Mouse (Mus musculus) CH12.LX (cell line): ENCODE data around the gene Psmd5. TPM values are rescaled to one million over a fixed set of nuclear protein-coding genes. Genes with fewer than 3 reads are reported as not detected.
A peak's percentile ranks its signal among the peaks of the same experiment; 100 is the strongest.
"Not testable (repeated sequence)": the region's sequence is repeated elsewhere in the genome, so short reads cannot be mapped to it uniquely, and the experiment has no call there.

Experiments used
- DNase-seq: peaks from one replicate; pipeline ENCODE4 v3.0.0-alpha.2; 2013; ENCODE audit errors: extremely low read depth
- H3K27ac ChIP-seq: 2 replicates; pipeline ENCODE4 v1.5.1; 2012; ENCODE audit warnings: low read depth, mild to moderate bottlenecking, control low read depth, moderate library complexity; ENCODE audit not compliant: insufficient read depth
- H3K27me3 ChIP-seq: replicated peaks from 2 replicates; pipeline ENCODE3; 2012; ENCODE audit warnings: inconsistent platforms
- H3K36me3 ChIP-seq, 2 experiments: replicated peaks in 1 of 2; 2 replicates each; pipeline versions ENCODE3 to v1.6.1; 2012; ENCODE audit warnings: inconsistent platforms in 1 of 2, low read length in 1 of 2, mild to moderate bottlenecking in 1 of 2, mixed read lengths in 1 of 2, moderate library complexity in 1 of 2; ENCODE audit not compliant: control insufficient read depth in 1 of 2, insufficient read depth in 1 of 2
- H3K4me1 ChIP-seq, 2 experiments: 2 replicates each; pipeline ENCODE4 v1.6.1; 2012; ENCODE audit warnings: inconsistent platforms in 1 of 2, moderate library complexity in 1 of 2; ENCODE audit not compliant: insufficient read depth in 2 of 2, control insufficient read depth in 1 of 2
- H3K4me2 ChIP-seq: 2 replicates; pipeline ENCODE4 v1.6.1; 2012; ENCODE audit warnings: low read depth, mild to moderate bottlenecking, control low read depth; ENCODE audit not compliant: poor library complexity, insufficient read depth, severe bottlenecking
- H3K4me3 ChIP-seq, 3 experiments: fragments of 150-350 bp in 1 of 3; sonication (generic) in 1 of 3; replicated peaks in 1 of 3; 2 replicates each; pipeline versions ENCODE3 to v1.5.1; 2011 to 2012; ENCODE audit warnings: low read depth in 2 of 3, low read length in 2 of 3, mild to moderate bottlenecking in 2 of 3, moderate library complexity in 2 of 3, control low read depth in 1 of 3, improper control_type of control experiment in 1 of 3, inconsistent platforms in 1 of 3, mixed read lengths in 1 of 3; ENCODE audit not compliant: poor library complexity in 1 of 3
- H3K79me2 ChIP-seq: replicated peaks from 2 replicates; pipeline ENCODE4 v1.6.1; 2012; ENCODE audit warnings: mild to moderate bottlenecking, moderate library complexity; ENCODE audit not compliant: control insufficient read depth, poor library complexity, insufficient read depth, severe bottlenecking; ENCODE audit errors: extremely low read depth
- H3K9ac ChIP-seq: 2 replicates; pipeline ENCODE4 v1.6.1; 2012; ENCODE audit warnings: low read depth, mild to moderate bottlenecking, control low read depth, moderate library complexity; ENCODE audit not compliant: insufficient read depth
- H3K9me3 ChIP-seq: replicated peaks from 2 replicates; pipeline ENCODE3; 2012; ENCODE audit warnings: low read length, inconsistent platforms, mixed read lengths
- CTCF ChIP-seq, 2 experiments: IDR thresholded peaks in 1 of 2; conservative IDR thresholded peaks in 1 of 2; 2 replicates each; pipeline ENCODE4 v1.5.1; 2011 to 2012; ENCODE audit warnings: low read depth in 2 of 2, low read length in 2 of 2, improper control_type of control experiment in 1 of 2, inconsistent platforms in 1 of 2, mild to moderate bottlenecking in 1 of 2, moderate library complexity in 1 of 2
- GABPA ChIP-seq: IDR thresholded peaks from 2 replicates; pipeline ENCODE4 v1.6.1; 2012; ENCODE audit warnings: low read depth, low read length, improper control_type of control experiment, inconsistent platforms; ENCODE audit not compliant: insufficient replicate concordance
- MAZ ChIP-seq: IDR thresholded peaks from 2 replicates; pipeline ENCODE4 v1.6.1; 2012; ENCODE audit warnings: low read depth, mild to moderate bottlenecking, inconsistent platforms, low read length, improper control_type of control experiment, moderate library complexity
- MYC ChIP-seq: IDR thresholded peaks from 2 replicates; pipeline ENCODE4 v1.6.1; 2011; ENCODE audit warnings: low read depth, mild to moderate bottlenecking, improper control_type of control experiment, low read length
- RAD21 ChIP-seq: IDR thresholded peaks from 2 replicates; pipeline ENCODE4 v1.6.1; 2011; ENCODE audit warnings: low read depth, mild to moderate bottlenecking, low read length, improper control_type of control experiment, moderate library complexity
- SMC3 ChIP-seq: IDR thresholded peaks from 2 replicates; pipeline ENCODE4 v1.6.1; 2011; ENCODE audit warnings: low read depth, low read length, improper control_type of control experiment
- ZKSCAN1 ChIP-seq: IDR thresholded peaks from 2 replicates; pipeline ENCODE4 v1.6.1; 2012; ENCODE audit warnings: low read depth, inconsistent platforms, low read length, improper control_type of control experiment, borderline replicate concordance
- ZMIZ1 ChIP-seq: IDR thresholded peaks from 2 replicates; pipeline ENCODE4 v1.6.1; 2012; ENCODE audit warnings: low read depth, mild to moderate bottlenecking, inconsistent platforms, low read length, improper control_type of control experiment
- dilution Hi-C: fragments of 300-500 bp; cut with MboI; formaldehyde crosslinking; loops from 2 replicates; pipeline ENCODE4 v1.14.3; 2020; ENCODE audit warnings: low sequenced_read_pairs; ENCODE audit not compliant: extremely low pct_unique_long_range_greater_than_20kb, extremely low pct_ligation_motif_present
- in situ Hi-C: fragments of 300-500 bp; cut with MboI; formaldehyde crosslinking; loops from 3 replicates; pipeline ENCODE4 v1.14.3; 2019; ENCODE audit warnings: low sequenced_read_pairs, low pct_ligation_motif_present, low pct_unique_long_range_greater_than_20kb, mixed read lengths
- polyA plus RNA-seq: library from polyadenylated mRNA; unstranded; fragments of >175 nt; gene quantifications from 2 replicates; pipeline ENCODE4 v1.2.1, GENCODE M21; 2012; ENCODE audit warnings: low read depth; ENCODE audit not compliant: insufficient read length
- total RNA-seq, 2 experiments: library from RNA; depleted of rRNA; stranded (reverse); fragments of 300-350 nt in 1 of 2; fragments of >200 nt in 1 of 2; gene quantifications; 2 replicates each; pipeline ENCODE4 v1.2.3; 2012 to 2014

Gene Psmd5
- total and polyA plus RNA-seq, 3 experiments, result 27.9 to 81.9 (median 81.2) TPM

GRCm38 (mm10) chr2:34841706-34842105, 33.1 kb downstream of the Psmd5 start:
- no peak for DNase-seq
- Histone ChIP-seq H3K27ac (no peak overlapping the region), H3K4me3 (no peak overlapping the region), H3K27me3 (no peaks in the 10 kb centered on the region), H3K9me3 (no peaks in the 10 kb centered on the region), H3K9ac (no peak overlapping the region), H3K79me2 (no peaks in the 10 kb centered on the region), H3K36me3 (no peaks in the 10 kb centered on the region), H3K4me2 (no peak overlapping the region), H3K4me1 (no peaks in the 10 kb centered on the region)
- no peak for TF ChIP-seq ZKSCAN1
- TF ChIP-seq RAD21, result no peak
- no peak for TF ChIP-seq MAZ
- no peak for TF ChIP-seq ZMIZ1
- dilution Hi-C loops, result no loop called here
- in situ Hi-C loops, result no loop called here

- H3K27ac ChIP-seq, dilution Hi-C loops, H3K79me2 ChIP-seq, H3K4me1 ChIP-seq, H3K4me2 ChIP-seq, DNase-seq, H3K4me3 ChIP-seq, H3K36me3 ChIP-seq, in situ Hi-C loops, H3K27me3 ChIP-seq, H3K9ac ChIP-seq, H3K9me3 ChIP-seq: not testable (repeated sequence)
- TF ChIP-seq CTCF (conservative IDR thresholded peaks at IDR 0.05 in 1 of 2, IDR thresholded peaks at IDR 0.05 in 1 of 2; ENCODE audit: low read depth in 2 of 2, low read length in 2 of 2), result peak in 1 of 2 experiments; percentile 47; a peak in 2 of 4 replicates
- peak; percentile 59; the same call in 1 of the 2 replicates for TF ChIP-seq MYC
- peak; percentile 23; the same call in 1 of the 2 replicates for TF ChIP-seq SMC3
- TF ChIP-seq RAD21, result peak; percentile 28
Measured at GRCm38 (mm10) chr2:34840143-34840542, 34.6 kb downstream of the Psmd5 start.

GRCm38 (mm10) chr2:34835669-34836068, 39.1 kb downstream of the Psmd5 start:
- Histone ChIP-seq H3K27me3 (no peaks in the 10 kb centered on the region), H3K9ac (no peak overlapping the region), H3K4me3 (no peak overlapping the region), H3K9me3 (no peaks in the 10 kb centered on the region), H3K4me2 (no peak overlapping the region), H3K36me3 (no peaks in the 10 kb centered on the region), H3K27ac (no peak overlapping the region), H3K4me1 (no peaks in the 10 kb centered on the region), H3K79me2 (no peaks in the 10 kb centered on the region)
- TF ChIP-seq GABPA (no peak), ZMIZ1 (no peak)
- dilution Hi-C loops, result no loop called here
- DNase-seq, result no peak
- in situ Hi-C loops, result no loop called here
